Mouse (Mus musculus): ENCODE measurements around the gene Mfng.

Gene Mfng

DNA sequence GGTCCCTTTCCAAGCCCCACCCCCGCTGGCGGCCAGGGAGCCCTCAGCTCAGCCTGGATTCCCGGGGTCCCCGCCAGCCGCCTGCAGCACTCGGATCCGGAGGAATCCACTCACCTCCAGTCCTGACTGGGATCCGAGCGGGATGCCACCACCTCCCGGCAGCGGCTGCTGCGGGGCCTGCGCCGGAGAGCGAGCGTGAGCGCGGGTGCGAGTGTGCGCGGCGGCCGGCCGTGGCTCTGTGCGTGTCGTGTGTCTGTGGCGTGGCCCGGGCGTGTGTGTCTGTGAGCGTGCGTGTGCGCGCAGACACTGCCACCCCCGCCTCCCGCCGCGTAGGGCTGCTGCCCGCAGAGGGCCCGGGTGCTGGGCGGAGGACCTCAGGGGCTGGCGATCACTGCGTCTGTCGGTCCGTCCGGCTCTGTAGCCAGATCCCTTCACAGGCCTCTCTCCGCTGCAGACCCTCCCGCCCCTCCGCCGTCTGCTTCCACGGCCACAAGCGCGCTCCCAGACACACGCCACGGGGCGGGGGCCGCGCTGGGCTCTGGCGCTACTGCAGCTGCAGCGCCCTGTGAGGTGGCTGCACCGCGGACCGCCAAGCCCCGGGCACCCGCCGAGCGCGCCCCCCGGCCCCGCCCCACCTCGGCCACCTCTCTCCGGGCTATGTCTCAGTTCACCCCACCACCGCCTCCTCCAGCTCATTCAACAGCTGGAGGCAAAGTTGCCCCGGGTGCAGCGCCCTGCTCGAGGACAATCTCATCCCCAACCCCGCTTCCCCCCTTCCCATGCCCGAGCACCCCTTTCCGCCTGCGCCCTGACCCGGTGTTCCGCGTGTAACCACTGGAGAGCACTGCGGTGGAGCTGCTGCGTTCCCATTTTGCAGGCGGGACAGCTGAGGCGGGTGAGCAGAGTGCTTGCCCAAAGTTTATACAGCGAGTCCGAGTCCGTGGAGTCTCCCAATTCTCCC, 54.7 kb downstream of the Mfng start, which contains the start of gene Elfn2:
Gene Elfn2, minus strand, starts transcription at position 482 of the 961 bp plus-strand sequence.
- TF ChIP-seq GATA4 (IDR thresholded peaks at IDR 0.05; ENCODE audit: insufficient replicate concordance, low read length), result no peak

- TF ChIP-seq GATA4 (IDR thresholded peaks at IDR 0.05; ENCODE audit: insufficient replicate concordance, low read length), result no peak
These were observed 56.3 kb downstream of the Mfng start for GRCm38 (mm10) chr15:78716936-78717335.

- no peak for TF ChIP-seq GATA4 (IDR thresholded peaks at IDR 0.05; ENCODE audit: insufficient replicate concordance, low read length)
These were observed 57.4 kb downstream of the Mfng start for GRCm38 (mm10) chr15:78715856-78716255.

GRCm38 (mm10) chr15:78713751-78714150, 59.5 kb downstream of the Mfng start:
- TF ChIP-seq GATA4 (IDR thresholded peaks at IDR 0.05; ENCODE audit: insufficient replicate concordance, low read length), result no peak

- TF ChIP-seq GATA4 (IDR thresholded peaks at IDR 0.05; ENCODE audit: insufficient replicate concordance, low read length), result no peak
These were observed 60.7 kb downstream of the Mfng start for GRCm38 (mm10) chr15:78712335-78713258.

- TF ChIP-seq GATA4 (IDR thresholded peaks at IDR 0.05; ENCODE audit: insufficient replicate concordance, low read length), result no peak
These were observed 61.3 kb downstream of the Mfng start for GRCm38 (mm10) chr15:78711935-78712334.

- TF ChIP-seq GATA4 (IDR thresholded peaks at IDR 0.05; ENCODE audit: insufficient replicate concordance, low read length), result no peak
These were observed 62.6 kb downstream of the Mfng start for GRCm38 (mm10) chr15:78710634-78711033.

DNA sequence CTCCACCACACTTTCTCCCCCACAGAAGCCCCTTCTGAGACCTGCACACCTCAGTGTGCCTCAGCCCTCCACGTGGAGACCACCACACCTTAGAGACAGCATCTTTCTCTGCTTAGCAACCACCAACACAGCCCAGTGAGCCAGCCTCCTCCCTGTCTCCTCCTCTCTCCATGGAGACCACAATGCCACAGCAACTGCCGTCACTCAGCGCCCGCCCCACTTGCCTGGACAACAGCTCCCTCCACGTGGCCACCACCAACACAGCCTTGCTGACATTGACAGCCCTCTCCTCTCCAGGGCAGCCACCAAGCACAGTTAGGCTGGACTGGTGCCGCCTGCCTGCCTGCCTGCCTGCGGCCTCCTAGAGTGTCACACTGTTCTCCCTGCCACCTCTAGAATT, 63.5 kb downstream of the Mfng start:
- TF ChIP-seq GATA4 (IDR thresholded peaks at IDR 0.05; ENCODE audit: insufficient replicate concordance, low read length), result no peak

GRCm38 (mm10) chr15:78706630-78707029, 66.6 kb downstream of the Mfng start:
- no peak for TF ChIP-seq GATA4 (IDR thresholded peaks at IDR 0.05; ENCODE audit: insufficient replicate concordance, low read length)

Data from liver, adult (tissue).